Mouse (Mus musculus) spleen, adult 12 weeks (tissue): Measurements from ENCODE around the gene Zbtb44.

Experiments
- DNase-seq: peaks from one replicate; pipeline ENCODE4 v3.0.0; 2022; ENCODE audit warnings: low spot score

The Zbtb44 gene

GRCm38 (mm10) chr9:31115586-31115985 is 85.1 kb downstream of the Zbtb44 start:
- no peak for DNase-seq

GRCm38 (mm10) chr9:31117088-31117487 is 86.6 kb downstream of the Zbtb44 start:
- no peak for DNase-seq

GRCm38 (mm10) chr9:31117488-31117887 is 87.0 kb downstream of the Zbtb44 start:
- no peak for DNase-seq

- no peak for DNase-seq
Measured at GRCm38 (mm10) chr9:31118520-31119298, 88.3 kb downstream of the Zbtb44 start.

- DNase-seq, result no peak
Measured at GRCm38 (mm10) chr9:31119405-31119804, 89.0 kb downstream of the Zbtb44 start.

GRCm38 (mm10) chr9:31119882-31120532 is 89.6 kb downstream of the Zbtb44 start:
- DNase-seq, result no peak

- DNase-seq, result no peak
Measured at GRCm38 (mm10) chr9:31120533-31120915, 90.1 kb downstream of the Zbtb44 start.

GRCm38 (mm10) chr9:31122464-31123030 is 92.1 kb downstream of the Zbtb44 start:
- no peak for DNase-seq
